Mouse (Mus musculus): ENCODE results near the gene Abhd15.

GRCm38 (mm10) chr11:77503511-77503910, 11.4 kb upstream of the Abhd15 start:
- TF ChIP-seq POLR2A (IDR thresholded peaks at IDR 0.05; ENCODE audit: insufficient read depth, low read depth, low read length) = no peak
- no peak for TF ChIP-seq CTCF (IDR thresholded peaks at IDR 0.05)

Measured in heart, adult 2 months (tissue).